Mouse (Mus musculus) adrenal gland, postnatal 36 days (tissue): ENCODE data around the gene Klk9. TPM values are rescaled to one million over a fixed set of nuclear protein-coding genes. Genes with fewer than 3 reads are reported as not detected.

ENCODE experiments used
- DNase-seq, 2 experiments: peaks; one replicate each; pipeline ENCODE4 v3.0.0; 2021; ENCODE audit warnings: mixed read lengths in 1 of 2
- total RNA-seq, 2 experiments: library from RNA; stranded (reverse); gene quantifications; 2 replicates each; pipeline ENCODE4 v1.2.3; 2021

Gene Klk9
- total RNA-seq, 2 experiments from 2014 or later: not detected

DNA sequence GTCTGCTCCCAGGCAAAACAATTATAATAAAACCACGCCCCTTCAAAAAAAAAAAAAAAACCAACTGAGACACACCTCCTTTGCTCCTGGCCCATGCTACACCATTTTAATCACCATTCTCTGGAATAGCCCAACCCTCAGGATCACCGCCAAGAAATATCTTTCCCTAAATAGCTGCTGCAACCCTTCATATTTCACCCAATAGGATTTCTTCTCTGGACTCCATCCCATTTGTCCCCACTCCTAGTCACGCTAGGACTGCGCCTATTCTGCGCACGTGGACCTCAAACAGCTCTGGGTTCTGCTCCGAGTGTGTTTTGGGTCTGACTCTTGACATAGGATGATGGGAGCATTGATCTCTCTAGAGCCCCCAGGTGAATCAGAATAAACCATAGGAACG lies 4.7 kb downstream of the Klk9 start:
- DNase-seq: no peak

DNA sequence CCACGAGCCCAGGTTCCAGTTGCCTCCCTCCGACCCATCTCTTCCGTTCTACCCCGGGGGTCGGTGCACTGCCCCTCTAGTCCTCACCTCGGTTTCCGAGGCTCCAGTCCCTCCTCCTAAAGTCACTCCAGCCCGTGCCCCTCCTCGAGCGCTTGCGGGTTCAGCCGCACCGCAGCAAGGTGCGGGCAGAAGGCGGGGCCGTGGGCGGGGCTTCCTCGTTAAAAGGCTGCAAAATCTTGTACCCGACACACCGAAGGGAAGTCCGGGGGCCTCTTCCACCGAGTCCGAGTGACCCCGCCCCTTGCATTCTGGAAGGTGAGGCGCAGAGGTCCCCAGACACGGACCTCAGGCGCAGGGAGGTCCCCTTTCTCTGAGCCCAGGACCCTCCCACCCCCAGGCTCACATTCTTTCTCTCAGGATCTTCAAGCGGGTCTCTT lies 5.7 kb downstream of the Klk9 start, which contains the start of gene Klk8:
Gene Klk8 (plus strand): TSS at position 245 of the 437 bp plus-strand sequence.
- peak; percentile 22 to 27 for DNase-seq

DNA sequence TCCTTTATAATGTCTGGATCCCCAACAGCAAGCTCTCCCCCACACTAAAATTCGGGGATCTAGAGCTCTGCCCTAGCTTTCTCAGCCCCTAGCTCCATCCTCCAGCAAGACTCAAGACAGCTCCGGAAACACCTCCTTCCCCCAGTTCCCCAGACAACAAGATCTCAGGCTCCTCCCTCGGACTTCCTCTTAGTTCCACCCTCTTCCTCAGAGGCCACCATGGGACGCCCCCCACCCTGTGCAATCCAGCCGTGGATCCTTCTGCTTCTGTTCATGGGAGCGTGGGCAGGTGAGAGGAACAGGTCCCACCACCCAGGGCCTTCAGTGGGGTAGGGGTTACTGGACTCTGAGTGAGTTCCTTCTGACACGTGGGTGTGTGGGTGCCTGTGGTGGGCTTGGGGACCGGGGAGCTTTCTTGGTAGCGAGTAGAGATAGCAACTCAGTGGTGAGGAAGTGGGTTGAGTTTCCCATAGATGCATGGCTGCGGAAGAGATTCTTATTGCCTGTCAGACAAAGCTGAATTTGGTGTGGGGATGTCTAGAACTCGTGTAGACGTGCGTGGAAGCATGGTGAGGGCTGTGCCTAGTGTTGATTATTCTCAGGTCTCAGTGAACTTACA lies 6.3 kb downstream of the Klk9 start:
- no peak for DNase-seq

DNA sequence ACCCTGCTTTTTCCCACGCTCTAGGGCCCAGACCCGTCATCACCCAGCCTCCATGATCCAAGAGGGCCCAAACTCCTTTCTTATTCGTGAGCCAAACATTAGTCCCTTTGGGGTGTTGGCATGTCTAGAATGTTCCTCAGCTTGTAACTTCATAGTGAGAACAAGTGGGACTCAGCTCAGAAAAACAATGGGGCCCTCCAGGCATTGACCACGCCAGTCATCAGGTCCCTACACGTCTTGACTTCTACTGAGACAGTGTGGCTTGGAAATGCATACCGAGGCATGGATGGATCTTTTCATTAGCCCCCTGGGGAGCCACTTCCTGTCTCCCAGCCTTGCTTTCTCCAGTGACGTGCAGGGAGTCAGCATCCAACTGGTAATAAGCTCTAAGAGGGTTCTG lies 8.2 kb downstream of the Klk9 start:
- no peak for DNase-seq

DNA sequence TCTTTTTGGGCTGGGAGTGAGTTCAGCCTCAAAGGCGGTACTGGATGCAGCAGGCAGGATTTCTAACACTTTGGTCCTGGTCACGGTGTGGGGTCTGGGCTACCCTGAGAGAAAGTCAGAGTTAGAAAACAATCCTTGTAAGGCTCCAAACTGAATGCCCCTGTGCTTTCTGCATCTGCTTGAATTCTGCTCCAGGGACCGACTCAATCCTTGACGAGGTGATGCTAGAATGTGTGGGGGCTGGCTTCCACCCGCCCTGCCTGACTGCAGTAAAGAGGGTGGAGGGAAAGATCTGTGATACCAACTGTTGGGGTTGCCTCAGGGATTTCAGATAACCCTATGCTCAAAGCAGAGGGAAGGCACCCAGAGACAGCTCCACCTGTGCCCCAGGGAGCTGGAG lies 19.3 kb downstream of the Klk9 start, which contains the start of gene Klk7:
Gene Klk7 (plus strand): TSS at position 301 of the 400 bp plus-strand sequence.
- DNase-seq: no peak

DNA sequence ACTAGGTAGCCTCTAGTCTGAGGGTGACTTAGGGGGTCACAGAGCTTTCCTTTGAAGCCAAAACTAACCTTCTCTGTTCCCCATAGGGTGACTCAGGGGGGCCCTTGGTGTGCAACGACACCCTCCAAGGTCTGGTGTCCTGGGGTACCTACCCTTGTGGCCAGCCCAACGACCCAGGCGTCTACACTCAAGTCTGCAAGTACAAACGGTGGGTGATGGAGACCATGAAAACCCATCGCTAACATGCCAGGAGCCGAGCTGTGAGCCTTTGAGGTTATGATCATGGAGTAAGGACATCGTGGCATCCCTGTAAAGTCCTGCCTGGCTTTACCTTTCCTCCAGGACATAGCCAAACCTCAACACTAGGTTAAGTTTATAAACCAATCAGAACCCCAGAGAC lies 23.5 kb downstream of the Klk9 start:
- no peak for DNase-seq

DNA sequence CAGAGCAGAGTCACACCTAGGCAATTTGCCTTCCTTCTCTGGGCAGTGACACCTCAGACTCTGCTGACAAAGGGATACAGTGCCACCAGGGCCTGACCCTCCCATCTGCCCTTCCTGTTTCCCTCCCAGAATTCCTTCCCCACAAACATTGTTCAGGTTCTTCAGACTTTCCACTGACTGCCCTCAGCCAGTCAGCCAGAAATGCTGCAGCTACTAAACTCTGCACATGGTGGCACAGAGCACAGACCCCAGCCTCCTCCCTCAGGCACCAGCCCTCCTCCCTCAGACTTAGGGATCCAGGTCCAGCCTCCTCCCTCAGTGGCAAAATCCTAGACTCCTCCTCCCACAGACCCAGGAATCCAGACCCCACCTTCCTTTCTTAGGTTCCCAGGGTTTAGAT lies 25.1 kb downstream of the Klk9 start:
- no peak for DNase-seq

- DNase-seq: no peak
These were observed 29.9 kb downstream of the Klk9 start for GRCm38 (mm10) chr7:43821581-43821980.

DNA sequence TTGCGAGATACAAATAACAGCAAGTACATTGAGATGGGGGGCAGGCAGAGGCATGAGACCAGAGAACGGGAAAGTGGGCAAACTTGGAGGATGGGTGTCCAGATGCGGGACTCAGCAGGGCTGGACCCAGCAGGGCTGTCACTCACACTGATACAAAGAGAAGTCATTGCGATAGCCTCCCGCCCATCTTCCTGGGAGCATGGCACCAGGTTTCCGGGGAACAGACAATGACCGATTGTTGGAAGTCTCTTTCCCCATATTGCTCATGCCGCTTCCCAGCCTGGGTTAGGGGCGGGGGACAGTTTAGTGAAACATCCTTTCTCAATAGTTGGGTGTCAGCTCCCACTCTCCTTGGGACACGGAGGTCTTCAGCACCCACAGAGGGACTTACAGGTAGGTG lies 32.5 kb downstream of the Klk9 start, which contains the start of gene Klk6:
Gene Klk6 (plus strand): TSS at position 301 of the 400 bp plus-strand sequence.
- DNase-seq: no peak

- no peak for DNase-seq
These were observed 34.4 kb downstream of the Klk9 start for GRCm38 (mm10) chr7:43826056-43826455.

- DNase-seq: no peak
These were observed 36.0 kb downstream of the Klk9 start for GRCm38 (mm10) chr7:43827706-43828105.

DNA sequence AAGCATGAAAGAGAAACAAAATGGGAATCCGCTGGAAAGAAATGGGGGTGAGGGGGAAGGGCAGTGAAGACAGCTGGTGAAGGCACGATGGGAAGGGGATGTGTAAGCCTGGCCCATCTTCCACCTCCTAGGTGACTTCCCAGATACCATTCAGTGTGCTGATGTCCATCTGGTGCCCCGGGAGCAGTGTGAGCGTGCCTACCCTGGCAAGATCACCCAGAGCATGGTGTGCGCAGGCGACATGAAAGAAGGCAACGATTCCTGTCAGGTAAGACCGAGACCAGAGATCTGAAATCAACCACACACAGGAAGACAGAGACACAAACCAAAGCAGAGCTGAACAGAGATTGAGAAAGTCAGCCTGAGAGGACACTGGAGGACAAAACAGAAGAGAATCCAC lies 37.3 kb downstream of the Klk9 start:
- DNase-seq: no peak

DNA sequence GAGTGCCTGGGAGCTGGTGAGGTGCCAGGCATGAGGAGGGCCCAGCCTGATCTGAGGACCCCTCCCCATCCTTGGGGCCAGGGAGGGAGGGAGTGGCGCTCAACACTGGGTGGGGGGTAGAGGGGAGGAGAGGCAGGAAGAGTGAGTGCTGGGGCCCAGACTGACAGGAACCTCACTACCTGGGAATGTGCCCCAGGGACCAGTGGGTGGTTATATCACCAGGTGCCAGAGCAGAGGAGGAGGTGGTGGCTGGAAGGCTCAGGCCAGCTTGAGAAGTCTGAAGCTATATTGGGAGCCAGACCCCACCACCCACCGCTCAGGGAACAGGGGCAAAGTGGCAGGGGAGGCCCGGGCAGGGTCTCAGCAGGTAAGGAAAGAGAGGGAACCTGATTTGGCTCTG lies 50.0 kb downstream of the Klk9 start, which contains the start of gene Klk5:
Gene Klk5 (plus strand): TSS at position 271 of the 400 bp plus-strand sequence.
- no peak for DNase-seq

GRCm38 (mm10) chr7:43843801-43844200 lies 52.1 kb downstream of the Klk9 start:
- DNase-seq: no peak

Other genes starting within 250 kb of the Klk9 start
- 1 to 10 TPM; 2.2 to 3.7 TPM for gene Cd33, start 247.5 kb upstream of the Klk9 start, total RNA-seq
- gene Zfp658, start 229.6 kb upstream of the Klk9 start, total RNA-seq: 1 to 10 TPM; 2.5 to 2.6 TPM
- 10 to 100 TPM; 16.4 to 19.9 TPM for gene Zfp719, start 212.3 kb upstream of the Klk9 start, total RNA-seq
- gene Zfp819, start 184.7 kb upstream of the Klk9 start, total RNA-seq: under 1 TPM in 1 of 2 experiments, not detected in 1; 0.26 TPM
- not detected for gene Ceacam18, start 157.2 kb upstream of the Klk9 start, total RNA-seq
- gene Siglece, start 131.7 kb upstream of the Klk9 start, total RNA-seq: 1 to 10 TPM; 2.4 to 3.6 TPM
- 10 to 100 TPM; 11.2 to 14.6 TPM for gene Ctu1, start 119.9 kb upstream of the Klk9 start, total RNA-seq
- gene Klk14, start 101.5 kb upstream of the Klk9 start, total RNA-seq: not detected
- not detected for gene Klk13, start 79.3 kb upstream of the Klk9 start, total RNA-seq
- not detected for gene Klk12, start 23.0 kb upstream of the Klk9 start, total RNA-seq
- not detected for gene Klk11, start 17.3 kb upstream of the Klk9 start, total RNA-seq
- gene Klk10, start 10.9 kb upstream of the Klk9 start, total RNA-seq: under 1 TPM; 0.23 to 0.33 TPM
- 1 to 10 TPM; 1.1 to 2.3 TPM for gene Klk8, start 5.7 kb downstream of the Klk9 start, total RNA-seq
- gene Klk7, start 19.4 kb downstream of the Klk9 start, total RNA-seq: not detected
- not detected for gene Klk6, start 32.6 kb downstream of the Klk9 start, total RNA-seq
- not detected for gene Klk5, start 50.1 kb downstream of the Klk9 start, total RNA-seq
- gene Klk4, start 89.3 kb downstream of the Klk9 start, total RNA-seq: not detected
- gene Klk15, start 141.8 kb downstream of the Klk9 start, total RNA-seq: not detected
- not detected for gene Klk1b8, start 158.8 kb downstream of the Klk9 start, total RNA-seq
- gene Klk1b1, start 174.9 kb downstream of the Klk9 start, total RNA-seq: not detected
- gene Klk1b9, start 184.2 kb downstream of the Klk9 start, total RNA-seq: not detected
- not detected for gene Klk1b11, start 204.0 kb downstream of the Klk9 start, total RNA-seq
- gene Klk1b26, start 220.3 kb downstream of the Klk9 start, total RNA-seq: not detected